Mouse (Mus musculus) embryonic facial prominence, embryonic 10.5 days (tissue): ENCODE data around the gene Casp9. TPM values are rescaled to one million over a fixed set of nuclear protein-coding genes. Genes with fewer than 3 reads are reported as not detected.
"Not testable (repeated sequence)": the region's sequence is repeated elsewhere in the genome, so short reads cannot be mapped to it uniquely, and the experiment has no call there.

Experiments
- DNase-seq: peaks from one replicate; pipeline ENCODE4 v3.0.0-alpha.2; 2017; ENCODE audit warnings: low spot score
- H3K27ac ChIP-seq: fragments of 300-500 bp; sonication (generic); replicated peaks from 2 replicates; pipeline ENCODE4 v1.5.1; 2016; ENCODE audit warnings: mild to moderate bottlenecking
- H3K27me3 ChIP-seq: fragments of 300-500 bp; sonication (generic); replicated peaks from 2 replicates; pipeline ENCODE4 v1.6.1; 2016; ENCODE audit warnings: low read depth, mild to moderate bottlenecking; ENCODE audit not compliant: poor library complexity, severe bottlenecking
- H3K36me3 ChIP-seq: fragments of 300-500 bp; sonication (generic); replicated peaks from 2 replicates; pipeline ENCODE4 v1.6.1; 2016; ENCODE audit warnings: mild to moderate bottlenecking, moderate library complexity
- H3K4me1 ChIP-seq: fragments of 300-500 bp; sonication (generic); 2 replicates; pipeline ENCODE4 v1.6.1; 2016
- H3K4me3 ChIP-seq: fragments of 300-500 bp; sonication (generic); 2 replicates; pipeline ENCODE4 v1.5.1; 2016; ENCODE audit warnings: mild to moderate bottlenecking, moderate library complexity
- H3K9me3 ChIP-seq: fragments of 300-500 bp; sonication (generic); 2 replicates; pipeline ENCODE4 v1.6.1; 2016; ENCODE audit warnings: mild to moderate bottlenecking
- WGBS: fragments of 180-500 bp; shearing (Covaris S2); methylation state at CpG from one replicate; pipeline ENCODE4 v1.1.7; 2016; 5-methylcytosine and 5-hydroxymethylcytosine counted together
- polyA plus RNA-seq: library from polyadenylated mRNA; unstranded; fragments of >200 nt; fragmentation: Nextera tagmentation; extraction: Ambion mirVana; gene quantifications from 2 replicates; pipeline ENCODE4 v1.2.1, GENCODE M21; 2016

Casp9 gene
- polyA plus RNA-seq, 1 experiment from 2014 or later = 21.2 TPM

DNA sequence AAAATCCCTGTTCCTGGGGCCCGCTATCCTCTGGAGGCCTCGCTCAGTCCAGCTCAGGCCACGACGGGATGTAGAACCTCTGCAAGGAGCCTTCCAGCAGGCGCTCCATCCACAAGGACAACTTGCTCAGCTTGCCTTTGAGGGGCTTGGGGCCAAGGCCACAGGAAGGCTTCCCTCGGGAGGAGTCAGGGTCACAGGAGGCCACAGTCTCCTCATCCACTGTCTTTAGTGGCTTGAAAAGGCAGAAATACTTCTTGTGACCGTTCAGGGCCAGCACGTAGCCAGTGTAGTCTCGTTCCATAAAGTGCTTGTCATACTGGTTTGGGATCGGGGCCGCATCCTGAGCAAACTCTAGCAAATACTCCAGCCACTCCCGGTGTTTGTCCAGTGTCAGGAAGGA lies 29.9 kb upstream of the Casp9 start:
- no peak for DNase-seq
- H3K27me3 ChIP-seq = no peaks in the 10 kb centered on the region
- no peak overlapping the region for H3K27ac ChIP-seq
- H3K4me1 ChIP-seq = no peaks in the 10 kb centered on the region
- H3K4me3 ChIP-seq = no peak overlapping the region
- peaks cover 78% of the 10 kb centered on the region for H3K36me3 ChIP-seq
- H3K9me3 ChIP-seq = no peaks in the 10 kb centered on the region
- 92% methylated on average over 12 of the region's 12 CpGs for WGBS

DNA sequence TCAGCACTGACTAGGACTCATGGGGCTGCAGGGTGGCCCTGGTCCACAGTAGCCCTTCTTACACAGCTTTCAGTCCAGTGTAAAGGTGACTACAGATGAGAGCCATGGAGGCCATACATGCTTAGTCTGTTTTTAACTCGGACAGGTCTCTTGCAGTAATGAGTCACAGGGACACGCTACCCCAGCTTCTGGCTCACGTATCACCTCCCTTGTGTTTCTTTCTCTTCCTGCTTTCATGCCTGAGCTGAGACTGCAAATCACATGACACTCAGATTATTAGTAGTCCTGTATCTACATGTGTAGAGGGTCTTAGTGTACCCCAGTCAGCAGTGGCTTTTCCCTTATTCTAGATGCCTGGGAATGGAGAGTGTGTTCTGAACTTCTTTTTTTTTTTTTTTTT lies 28.4 kb upstream of the Casp9 start:
- Histone ChIP-seq H3K27ac (no peak overlapping the region), H3K36me3 (peaks cover 92% of the 10 kb centered on the region), H3K4me1 (no peaks in the 10 kb centered on the region), H3K27me3 (no peaks in the 10 kb centered on the region), H3K4me3 (no peak overlapping the region), H3K9me3 (no peaks in the 10 kb centered on the region)
- DNase-seq = no peak
- WGBS = 95% methylated on average over 3 of the region's 3 CpGs

DNA sequence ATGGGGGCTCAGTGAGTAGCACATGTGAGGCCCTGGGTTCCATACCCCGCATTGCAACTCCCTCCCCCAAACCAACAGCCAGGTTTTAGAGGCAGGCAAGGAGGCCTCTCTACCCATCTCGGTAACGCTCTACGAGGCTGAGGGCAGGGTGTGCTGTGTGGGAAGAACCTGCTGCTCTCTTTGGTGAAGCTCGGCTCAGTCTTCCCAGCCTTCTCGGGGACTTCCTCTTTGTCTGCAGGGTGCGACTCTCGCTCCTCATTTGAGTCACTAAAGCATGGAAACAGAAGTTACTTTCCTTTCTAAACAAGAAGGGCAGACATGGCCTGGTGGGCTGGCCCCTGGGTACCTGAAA lies 27.1 kb upstream of the Casp9 start:
- H3K27me3 ChIP-seq = no peaks in the 10 kb centered on the region
- DNase-seq = no peak
- WGBS = 94% methylated on average over 8 of the region's 8 CpGs
- no peaks in the 10 kb centered on the region for H3K4me1 ChIP-seq
- no peaks in the 10 kb centered on the region for H3K9me3 ChIP-seq
- H3K4me3 ChIP-seq = no peak overlapping the region
- no peak overlapping the region for H3K27ac ChIP-seq
- peaks cover 95% of the 10 kb centered on the region for H3K36me3 ChIP-seq

- DNase-seq = no peak
- no peak overlapping the region for H3K4me3 ChIP-seq
- no peaks in the 10 kb centered on the region for H3K27me3 ChIP-seq
- no peaks in the 10 kb centered on the region for H3K9me3 ChIP-seq
- peaks cover 96% of the 10 kb centered on the region for H3K36me3 ChIP-seq
- H3K4me1 ChIP-seq = no peaks in the 10 kb centered on the region
- 84% methylated on average over 19 of the region's 19 CpGs for WGBS
- no peak overlapping the region for H3K27ac ChIP-seq
These were observed 26.6 kb upstream of the Casp9 start for GRCm38 (mm10) chr4:141766668-141767352.

DNA sequence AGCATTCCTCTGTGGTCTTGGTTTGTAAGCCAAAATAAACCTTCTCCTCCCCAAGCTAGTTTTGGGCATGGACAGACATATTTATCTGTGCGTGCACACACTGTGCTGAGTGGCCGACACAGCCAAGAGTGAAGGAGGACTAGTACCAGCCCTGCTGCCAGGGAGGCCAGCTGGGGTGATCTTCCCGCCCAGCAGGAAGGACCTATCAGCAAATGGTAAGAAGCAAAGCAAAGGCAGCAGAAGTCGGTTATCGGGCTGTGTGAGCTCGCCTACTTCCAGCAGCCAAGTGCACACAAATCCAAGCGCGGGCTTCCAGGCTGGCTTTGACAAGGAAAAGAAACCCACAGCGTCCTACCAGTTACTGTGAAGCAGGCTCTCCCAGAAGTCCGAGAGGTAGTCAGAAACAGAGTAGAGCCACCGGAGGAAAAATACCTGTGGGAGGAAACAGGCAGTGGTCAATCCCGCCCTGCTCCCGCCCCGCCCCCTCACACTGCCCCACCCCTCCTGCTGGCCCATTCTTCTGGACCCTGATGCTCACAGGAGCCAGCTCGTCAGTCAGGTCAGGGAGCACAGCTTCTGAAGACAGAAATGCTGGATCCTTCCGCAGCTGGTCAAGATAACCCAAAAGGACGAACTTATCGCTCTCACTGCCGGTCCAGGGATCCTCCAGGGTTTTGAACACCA lies 25.9 kb upstream of the Casp9 start:
- Histone ChIP-seq H3K4me3 (no peak overlapping the region), H3K9me3 (no peaks in the 10 kb centered on the region), H3K27ac (no peak overlapping the region), H3K27me3 (no peaks in the 10 kb centered on the region), H3K4me1 (no peaks in the 10 kb centered on the region), H3K36me3 (peaks cover 96% of the 10 kb centered on the region)
- WGBS = 79% methylated on average over 19 of the region's 19 CpGs
- no peak for DNase-seq

DNA sequence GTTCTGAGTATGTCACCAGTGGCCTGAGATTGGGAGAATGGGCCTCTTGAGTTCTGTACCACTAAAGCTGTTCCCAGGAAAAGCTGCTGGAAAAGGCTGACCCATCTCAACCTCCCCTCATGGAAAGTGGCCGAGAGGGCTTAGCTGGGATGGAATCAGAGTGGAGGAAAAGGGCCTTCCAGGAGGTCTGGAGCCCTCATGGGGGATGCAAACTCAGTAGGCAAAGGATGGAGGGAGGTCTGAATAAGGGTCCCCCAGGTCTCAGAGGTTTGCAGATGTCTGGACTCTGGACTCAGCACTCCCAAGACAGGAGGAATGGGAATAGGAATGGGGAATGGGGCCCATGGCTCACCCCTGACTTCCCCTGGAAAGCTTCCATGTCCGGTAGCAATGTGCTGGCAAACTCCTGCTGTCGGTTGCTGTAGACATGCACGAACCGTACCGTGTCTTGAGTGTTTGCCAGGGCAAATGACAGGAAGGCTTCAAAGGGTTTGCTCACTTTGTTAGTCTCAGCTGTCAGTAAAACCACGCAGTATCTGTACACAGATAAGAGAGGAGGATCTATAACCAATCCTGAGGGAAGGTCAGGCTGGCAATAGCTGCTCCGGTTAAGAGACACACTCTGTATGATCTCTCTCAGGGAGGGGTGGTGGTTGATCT lies 23.8 kb upstream of the Casp9 start:
- no peaks in the 10 kb centered on the region for H3K27me3 ChIP-seq
- DNase-seq = no peak
- no peak overlapping the region for H3K4me3 ChIP-seq
- peaks cover 96% of the 10 kb centered on the region for H3K36me3 ChIP-seq
- H3K27ac ChIP-seq = no peak overlapping the region
- 95% methylated on average over 8 of the region's 8 CpGs for WGBS
- no peaks in the 10 kb centered on the region for H3K4me1 ChIP-seq
- no peaks in the 10 kb centered on the region for H3K9me3 ChIP-seq

DNA sequence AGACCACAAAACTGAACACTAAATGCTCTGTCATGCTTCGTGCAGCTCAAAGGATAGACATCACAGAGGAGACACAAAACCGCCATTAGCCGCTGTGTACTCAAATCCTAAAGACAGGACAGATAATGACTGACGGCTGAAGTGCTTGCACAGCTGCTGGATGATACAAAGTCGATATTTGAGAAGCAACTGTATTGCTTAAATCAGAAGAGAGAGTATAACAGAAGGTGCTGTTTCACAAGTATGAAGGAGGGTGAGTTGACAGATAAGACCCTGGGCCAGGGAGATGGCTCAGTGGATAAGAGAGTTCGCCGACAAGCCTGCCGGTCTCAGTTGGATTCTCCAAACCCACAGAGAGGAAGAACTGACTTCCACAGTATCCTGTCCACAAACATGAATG lies 21.6 kb upstream of the Casp9 start:
- 96% methylated on average over 8 of the region's 8 CpGs for WGBS
- Histone ChIP-seq H3K27ac (no peak overlapping the region), H3K9me3 (no peaks in the 10 kb centered on the region), H3K4me1 (no peaks in the 10 kb centered on the region), H3K27me3 (no peaks in the 10 kb centered on the region), H3K4me3 (no peak overlapping the region), H3K36me3 (peaks cover 99% of the 10 kb centered on the region)
- DNase-seq = no peak

DNA sequence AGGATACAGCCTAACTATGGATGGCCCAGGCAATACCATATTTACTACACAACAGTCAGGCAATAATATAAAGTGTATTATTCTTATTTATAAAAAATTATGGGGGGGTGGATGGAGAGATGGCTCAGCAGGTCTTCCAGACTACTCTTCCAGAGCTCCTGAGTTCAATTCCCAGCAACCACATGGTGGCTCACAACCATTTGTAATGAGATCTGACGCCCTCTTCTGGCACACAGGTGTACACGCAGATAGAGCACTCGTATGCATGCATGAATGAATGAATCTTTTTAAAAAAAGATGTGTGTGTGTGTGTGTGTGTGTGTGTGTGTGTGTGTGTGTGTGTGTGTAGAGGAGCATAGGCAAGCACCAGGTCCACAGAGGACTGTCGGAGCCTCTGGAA lies 20.4 kb upstream of the Casp9 start:
- not testable (repeated sequence) for H3K27me3 ChIP-seq, H3K4me3 ChIP-seq, H3K9me3 ChIP-seq, H3K4me1 ChIP-seq, H3K27ac ChIP-seq, DNase-seq
- 80% methylated on average over 4 of the region's 4 CpGs for WGBS
- H3K36me3 ChIP-seq = peaks cover 98% of the 10 kb centered on the region

DNA sequence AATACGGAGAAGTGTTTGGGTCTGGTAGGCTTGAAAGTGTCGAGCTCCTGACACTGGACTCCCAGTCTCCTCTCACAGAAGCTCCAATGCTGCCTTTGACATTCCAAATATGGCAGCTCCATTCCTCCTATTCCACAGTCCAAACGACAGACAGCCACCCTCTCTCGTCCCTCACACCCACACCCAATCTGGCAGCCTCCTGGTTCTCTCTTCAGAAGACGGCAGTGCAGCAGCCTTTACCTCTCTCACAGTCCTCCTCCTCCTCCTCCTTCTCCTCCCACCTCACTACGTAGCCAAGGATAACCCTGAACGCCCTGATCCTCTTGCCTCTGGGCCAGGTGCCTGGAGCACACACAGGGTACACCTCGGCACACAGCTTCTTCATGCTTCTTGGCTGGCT lies 13.6 kb upstream of the Casp9 start:
- H3K27ac ChIP-seq = no peak overlapping the region
- WGBS = 91% methylated on average over 8 of the region's 8 CpGs
- H3K4me1 ChIP-seq = no peaks in the 10 kb centered on the region
- H3K4me3 ChIP-seq = no peak overlapping the region
- no peak for DNase-seq
- no peaks in the 10 kb centered on the region for H3K9me3 ChIP-seq
- peaks cover 98% of the 10 kb centered on the region for H3K36me3 ChIP-seq
- no peaks in the 10 kb centered on the region for H3K27me3 ChIP-seq

DNA sequence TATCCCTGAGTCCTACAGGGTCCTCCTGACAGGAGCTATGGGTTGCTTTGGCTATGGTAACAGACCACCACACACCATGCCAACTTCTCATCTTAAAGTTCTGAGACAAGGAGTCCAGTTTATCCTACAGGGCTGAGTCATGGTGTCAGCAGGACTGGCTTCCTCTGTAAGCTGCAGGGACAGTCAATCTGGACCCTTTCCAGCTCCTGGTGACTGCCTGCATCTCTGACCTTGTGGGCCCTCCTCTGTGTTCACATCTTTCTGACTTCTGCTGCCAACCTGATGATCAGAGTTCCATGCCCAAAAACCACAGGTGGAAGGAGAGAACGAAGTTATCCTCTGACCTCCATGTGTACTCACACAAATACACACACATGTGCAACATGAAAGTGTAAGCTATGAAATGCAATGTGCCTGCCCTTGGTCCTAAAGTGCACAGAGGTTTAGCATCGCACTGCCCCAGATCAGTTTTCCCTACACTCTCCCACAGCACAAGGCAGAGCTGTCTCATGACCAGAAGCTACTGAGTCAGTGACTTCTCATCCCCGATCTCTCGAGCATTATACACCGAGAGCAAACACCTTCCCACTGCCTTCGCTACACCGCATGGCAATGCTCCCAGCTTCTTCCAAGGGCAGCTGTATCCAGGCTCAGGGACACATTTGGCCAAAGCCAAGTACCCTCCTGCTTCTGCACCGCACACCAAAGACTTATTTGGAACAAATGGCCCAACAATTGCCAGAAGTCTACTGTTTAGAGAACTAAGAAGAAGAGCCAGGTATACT lies 12.0 kb upstream of the Casp9 start:
- H3K4me1 ChIP-seq = no peaks in the 10 kb centered on the region
- H3K27me3 ChIP-seq = no peaks in the 10 kb centered on the region
- H3K4me3 ChIP-seq = no peak overlapping the region
- WGBS = 95% methylated on average over 8 of the region's 8 CpGs
- H3K9me3 ChIP-seq = no peaks in the 10 kb centered on the region
- no peak overlapping the region for H3K27ac ChIP-seq
- peaks cover 97% of the 10 kb centered on the region for H3K36me3 ChIP-seq
- no peak for DNase-seq

- no peak for DNase-seq
- Histone ChIP-seq H3K4me3 (no peak overlapping the region), H3K9me3 (no peaks in the 10 kb centered on the region), H3K36me3 (peaks cover 82% of the 10 kb centered on the region), H3K27ac (no peak overlapping the region), H3K4me1 (peaks cover 4% of the 10 kb centered on the region), H3K27me3 (no peaks in the 10 kb centered on the region)
- WGBS = 90% methylated on average over 5 of the region's 5 CpGs
These were observed 8.6 kb upstream of the Casp9 start for GRCm38 (mm10) chr4:141784835-141785234.

- 85% methylated on average over 13 of the region's 13 CpGs for WGBS
- H3K27ac ChIP-seq = no peak overlapping the region
- H3K9me3 ChIP-seq = no peaks in the 10 kb centered on the region
- DNase-seq = no peak
- H3K4me3 ChIP-seq = no peak overlapping the region
- no peaks in the 10 kb centered on the region for H3K27me3 ChIP-seq
- peaks cover 11% of the 10 kb centered on the region for H3K4me1 ChIP-seq
- H3K36me3 ChIP-seq = peaks cover 69% of the 10 kb centered on the region
These were observed 7.3 kb upstream of the Casp9 start for GRCm38 (mm10) chr4:141786141-141786540.
